Mouse (Mus musculus): ENCODE measurements around the gene Lpar2. TPM values are rescaled to one million over a fixed set of nuclear protein-coding genes. Genes with fewer than 3 reads are reported as not detected.

Lpar2 gene
- total and polyA plus RNA-seq, 3 experiments = 0.77 to 2.8 TPM; not detected in 1

DNA sequence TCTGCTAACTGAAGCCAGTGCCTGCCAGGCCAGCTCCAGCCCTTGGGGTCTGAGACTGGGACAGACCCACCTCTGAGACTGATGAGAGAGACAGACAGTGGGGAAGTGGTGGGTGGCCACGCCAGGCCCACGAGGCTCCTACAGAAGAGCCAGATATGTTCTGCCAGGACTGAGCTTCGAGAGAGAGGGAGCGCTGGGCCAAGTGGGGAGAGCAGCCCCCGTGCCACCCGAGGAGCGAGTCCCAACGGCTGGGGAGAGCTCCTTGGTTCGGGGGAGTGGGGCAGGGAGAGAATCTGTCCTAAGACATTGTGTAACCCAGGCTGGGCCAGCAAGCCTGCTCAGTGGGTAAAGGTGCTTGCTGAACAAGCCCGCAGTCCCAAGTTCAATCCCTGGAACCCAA, 54.7 kb downstream of the Lpar2 start:
- TF ChIP-seq MXI1 (IDR thresholded peaks at IDR 0.05; ENCODE audit: low read depth, low read length) (no peak), E2F4 (IDR thresholded peaks at IDR 0.05; ENCODE audit: borderline replicate concordance, low read depth, low read length) (no peak), CHD2 (IDR thresholded peaks at IDR 0.05; ENCODE audit: low read length) (no peak), ZNF384 (IDR thresholded peaks at IDR 0.05; ENCODE audit: low read depth, low read length) (no peak), MYC (IDR thresholded peaks at IDR 0.05; ENCODE audit: low read depth, low read length) (no peak), USF1 (IDR thresholded peaks at IDR 0.05; ENCODE audit: low read depth, low read length) (no peak), SMC3 (IDR thresholded peaks at IDR 0.05; ENCODE audit: low read depth, low read length) (no peak), ETS1 (IDR thresholded peaks at IDR 0.05; ENCODE audit: low read depth, low read length) (no peak), CTCF (IDR thresholded peaks at IDR 0.05 in 2 of 3, conservative IDR thresholded peaks at IDR 0.05 in 1 of 3; ENCODE audit: control insufficient read depth in 1 of 3, insufficient read depth in 1 of 3, low read depth in 2 of 3, low read length in 3 of 3, poor library complexity in 1 of 3, severe bottlenecking in 1 of 3) (no peak), BHLHE40 (IDR thresholded peaks at IDR 0.05; ENCODE audit: borderline replicate concordance, low read depth, low read length) (no peak), RCOR1 (IDR thresholded peaks at IDR 0.05; ENCODE audit: low read depth, low read length) (no peak), JUND (IDR thresholded peaks at IDR 0.05; ENCODE audit: low read depth, low read length) (no peak), KAT2A (conservative IDR thresholded peaks at IDR 0.05; ENCODE audit: low read depth, low read length) (no peak), MAFK (IDR thresholded peaks at IDR 0.05; ENCODE audit: borderline replicate concordance, low read depth, low read length) (no peak)
- no peaks in the 10 kb centered on the region for H3K27me3 ChIP-seq (ENCODE audit: control insufficient read depth in 1 of 2, insufficient read depth in 2 of 2, low read length in 2 of 2)

DNA sequence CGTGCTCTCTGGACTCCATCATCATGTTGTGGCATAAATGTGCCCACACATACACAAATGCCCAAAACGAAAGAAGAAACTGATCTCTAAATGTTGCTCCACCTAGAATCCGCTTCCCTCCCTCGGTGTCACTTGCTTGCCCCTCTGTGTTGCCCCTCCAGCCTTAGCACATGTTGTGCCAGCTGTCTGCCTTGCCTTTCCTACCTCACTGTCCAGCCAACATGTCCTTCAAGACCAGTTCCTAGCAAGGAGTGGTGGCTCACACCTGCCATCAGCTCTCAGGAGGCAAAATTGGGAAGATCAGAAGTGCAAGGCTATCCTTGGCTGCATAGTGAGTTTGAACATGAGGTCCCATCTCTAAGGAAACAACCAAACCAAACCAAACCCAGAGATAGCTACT, 55.2 kb downstream of the Lpar2 start:
- Histone ChIP-seq H3K4me1 (ENCODE audit: control insufficient read depth in 1 of 2, insufficient read depth in 2 of 2, low read length in 2 of 2) (no peaks in the 10 kb centered on the region), H3K27ac (ENCODE audit: control insufficient read depth, low read depth, low read length) (no peak overlapping the region), H3K36me3 (ENCODE audit: control insufficient read depth in 1 of 2, insufficient read depth in 2 of 2, low read length in 2 of 2) (no peaks in the 10 kb centered on the region), H3K79me2 (ENCODE audit: control insufficient read depth, insufficient read depth, low read length, poor library complexity) (no peaks in the 10 kb centered on the region), H3K4me3 (ENCODE audit: control insufficient read depth in 1 of 2, insufficient read depth in 1 of 2, low read depth in 2 of 2, low read length in 2 of 2) (no peak overlapping the region), H3K27me3 (ENCODE audit: control insufficient read depth in 1 of 2, insufficient read depth in 2 of 2, low read length in 2 of 2) (no peaks in the 10 kb centered on the region), H3K9ac (ENCODE audit: control insufficient read depth, low read depth, low read length, poor library complexity, severe bottlenecking) (no peak overlapping the region), H3K9me3 (replicated peaks; ENCODE audit: insufficient read depth, low read length) (no peaks in the 10 kb centered on the region)
- TF ChIP-seq HCFC1 (IDR thresholded peaks at IDR 0.05; ENCODE audit: low read depth, low read length) (no peak), POLR2A (IDR thresholded peaks at IDR 0.05; ENCODE audit: control insufficient read depth in 1 of 2, insufficient read depth in 1 of 2, low read depth in 1 of 2, low read length in 2 of 2, poor library complexity in 1 of 2) (no peak), CHD1 (IDR thresholded peaks at IDR 0.05; ENCODE audit: low read depth, low read length) (no peak), POLR2AphosphoS2 (IDR thresholded peaks at IDR 0.05; ENCODE audit: low read length) (no peak), MEF2A (IDR thresholded peaks at IDR 0.05; ENCODE audit: extremely low read depth, insufficient replicate concordance, low read depth, low read length, poor library complexity, severe bottlenecking) (no peak), ZNF384 (IDR thresholded peaks at IDR 0.05; ENCODE audit: low read depth, low read length) (no peak), USF1 (IDR thresholded peaks at IDR 0.05; ENCODE audit: low read depth, low read length) (no peak), TBP (IDR thresholded peaks at IDR 0.05; ENCODE audit: low read depth, low read length) (no peak), ELF1 (IDR thresholded peaks at IDR 0.05; ENCODE audit: low read depth, low read length) (no peak), ZC3H11A (IDR thresholded peaks at IDR 0.05; ENCODE audit: low read depth, low read length) (no peak), BHLHE40 (IDR thresholded peaks at IDR 0.05; ENCODE audit: borderline replicate concordance, low read depth, low read length) (no peak), ETS1 (IDR thresholded peaks at IDR 0.05; ENCODE audit: low read depth, low read length) (no peak), MAFK (IDR thresholded peaks at IDR 0.05; ENCODE audit: borderline replicate concordance, low read depth, low read length) (no peak), MYB (IDR thresholded peaks at IDR 0.05; ENCODE audit: low read depth, low read length) (no peak), GABPA (IDR thresholded peaks at IDR 0.05; ENCODE audit: low read depth, low read length) (no peak), EP300 (IDR thresholded peaks at IDR 0.05; ENCODE audit: low read depth in 1 of 2, low read length in 2 of 2) (no peak), MAX (IDR thresholded peaks at IDR 0.05; ENCODE audit: low read length) (no peak), KAT2A (conservative IDR thresholded peaks at IDR 0.05; ENCODE audit: low read depth, low read length) (no peak)
- DNase-seq (ENCODE audit: low read depth, low spot score) = no peak

More for the DNA sequence above, 54.7 kb downstream of the Lpar2 start:
- Histone ChIP-seq H3K27ac (ENCODE audit: control insufficient read depth, low read depth, low read length) (no peak overlapping the region), H3K4me3 (ENCODE audit: control insufficient read depth in 1 of 2, insufficient read depth in 1 of 2, low read depth in 2 of 2, low read length in 2 of 2) (no peak overlapping the region), H3K79me2 (ENCODE audit: control insufficient read depth, insufficient read depth, low read length, poor library complexity) (no peaks in the 10 kb centered on the region), H3K36me3 (ENCODE audit: control insufficient read depth in 1 of 2, insufficient read depth in 2 of 2, low read length in 2 of 2) (no peaks in the 10 kb centered on the region), H3K4me1 (ENCODE audit: control insufficient read depth in 1 of 2, insufficient read depth in 2 of 2, low read length in 2 of 2) (no peaks in the 10 kb centered on the region), H3K9ac (ENCODE audit: control insufficient read depth, low read depth, low read length, poor library complexity, severe bottlenecking) (no peak overlapping the region), H3K9me3 (replicated peaks; ENCODE audit: insufficient read depth, low read length) (no peaks in the 10 kb centered on the region)
- no peak for DNase-seq (ENCODE audit: low read depth, low spot score)

All from MEL (cell line).